Mouse (Mus musculus) myocyte (in vitro differentiated cells): ENCODE data around the gene Il4ra. TPM values are rescaled to one million over a fixed set of nuclear protein-coding genes. Genes with fewer than 3 reads are reported as not detected.

Source experiments
- H3K27me3 ChIP-seq: one replicate; pipeline ENCODE4 v1.6.1; 2011; ENCODE audit not compliant: control insufficient read depth, insufficient read depth, insufficient read length
- H3K36me3 ChIP-seq: one replicate; pipeline ENCODE4 v1.6.1; 2011; ENCODE audit not compliant: control insufficient read depth, insufficient read depth
- H3K4me2 ChIP-seq: one replicate; pipeline ENCODE4 v1.6.1; 2011; ENCODE audit warnings: low read depth, control low read depth
- H3K4me3 ChIP-seq: one replicate; pipeline ENCODE4 v1.5.1; 2011; ENCODE audit warnings: mild to moderate bottlenecking, control low read depth, moderate library complexity
- H3K79me2 ChIP-seq: one replicate; pipeline ENCODE4 v1.6.1; 2011; ENCODE audit not compliant: control insufficient read depth, insufficient read depth
- H3ac ChIP-seq: one replicate; pipeline ENCODE4 v1.6.1; 2011; ENCODE audit not compliant: control insufficient read depth, insufficient read length
- CEBPB ChIP-seq: IDR thresholded peaks from 2 replicates; pipeline ENCODE4 v1.6.1; 2011; ENCODE audit warnings: mild to moderate bottlenecking, moderate library complexity; ENCODE audit not compliant: poor library complexity, insufficient read depth, severe bottlenecking
- E2F4 ChIP-seq: IDR thresholded peaks from one replicate; pipeline ENCODE4 v1.6.1; 2011; ENCODE audit warnings: mild to moderate bottlenecking, control low read depth, moderate library complexity; ENCODE audit not compliant: insufficient read depth
- MAX ChIP-seq: IDR thresholded peaks from one replicate; pipeline ENCODE4 v1.6.1; 2011; ENCODE audit warnings: low read depth, mild to moderate bottlenecking, control low read depth
- MYOD1 ChIP-seq, 3 experiments: IDR thresholded peaks; one replicate each; pipeline ENCODE4 v1.6.1; 2011; ENCODE audit warnings: control low read depth in 2 of 3, low read depth in 2 of 3, mild to moderate bottlenecking in 2 of 3, moderate library complexity in 1 of 3; ENCODE audit not compliant: insufficient read length in 2 of 3, control insufficient read depth in 1 of 3
- MYOG ChIP-seq, 3 experiments: IDR thresholded peaks; one replicate each; pipeline ENCODE4 v1.6.1; 2011; ENCODE audit warnings: control low read depth in 2 of 3, low read depth in 2 of 3, mild to moderate bottlenecking in 2 of 3; ENCODE audit not compliant: insufficient read length in 2 of 3, control insufficient read depth in 1 of 3, insufficient read depth in 1 of 3
- POLR2A ChIP-seq: IDR thresholded peaks from one replicate; pipeline ENCODE4 v1.6.1; 2011; ENCODE audit warnings: low read depth, mild to moderate bottlenecking, control low read depth, moderate library complexity; ENCODE audit not compliant: insufficient read length
- POLR2AphosphoS2 ChIP-seq: IDR thresholded peaks from one replicate; pipeline ENCODE4 v1.6.1; 2011; ENCODE audit warnings: low read depth, control low read depth; ENCODE audit not compliant: insufficient read length
- REST ChIP-seq: IDR thresholded peaks from one replicate; pipeline ENCODE4 v1.6.1; 2011; ENCODE audit warnings: mild to moderate bottlenecking, control low read depth, moderate library complexity; ENCODE audit not compliant: insufficient read depth, insufficient read length
- SRF ChIP-seq: IDR thresholded peaks from one replicate; pipeline ENCODE4 v1.6.1; 2011; ENCODE audit warnings: low read depth; ENCODE audit not compliant: control insufficient read depth, insufficient read length
- TCF12 ChIP-seq: IDR thresholded peaks from one replicate; pipeline ENCODE4 v1.6.1; 2011; ENCODE audit warnings: mild to moderate bottlenecking, control low read depth; ENCODE audit not compliant: poor library complexity, insufficient read depth, severe bottlenecking
- TCF3 ChIP-seq: IDR thresholded peaks from one replicate; pipeline ENCODE4 v1.6.1; 2011; ENCODE audit warnings: low read depth, control low read depth; ENCODE audit not compliant: insufficient read length
- USF1 ChIP-seq: IDR thresholded peaks from one replicate; pipeline ENCODE4 v1.6.1; 2011; ENCODE audit warnings: low read depth, mild to moderate bottlenecking, control low read depth, moderate library complexity
- polyA plus RNA-seq: library from polyadenylated mRNA; unstranded; fragments of >200 nt; fragmentation: generic; extraction: Trizol; gene quantifications from one replicate; pipeline ENCODE4 v1.2.1, GENCODE M21; 2012; ENCODE audit warnings: missing spikeins

Gene Il4ra
- polyA plus RNA-seq, 1 experiment: 10.7 TPM

DNA sequence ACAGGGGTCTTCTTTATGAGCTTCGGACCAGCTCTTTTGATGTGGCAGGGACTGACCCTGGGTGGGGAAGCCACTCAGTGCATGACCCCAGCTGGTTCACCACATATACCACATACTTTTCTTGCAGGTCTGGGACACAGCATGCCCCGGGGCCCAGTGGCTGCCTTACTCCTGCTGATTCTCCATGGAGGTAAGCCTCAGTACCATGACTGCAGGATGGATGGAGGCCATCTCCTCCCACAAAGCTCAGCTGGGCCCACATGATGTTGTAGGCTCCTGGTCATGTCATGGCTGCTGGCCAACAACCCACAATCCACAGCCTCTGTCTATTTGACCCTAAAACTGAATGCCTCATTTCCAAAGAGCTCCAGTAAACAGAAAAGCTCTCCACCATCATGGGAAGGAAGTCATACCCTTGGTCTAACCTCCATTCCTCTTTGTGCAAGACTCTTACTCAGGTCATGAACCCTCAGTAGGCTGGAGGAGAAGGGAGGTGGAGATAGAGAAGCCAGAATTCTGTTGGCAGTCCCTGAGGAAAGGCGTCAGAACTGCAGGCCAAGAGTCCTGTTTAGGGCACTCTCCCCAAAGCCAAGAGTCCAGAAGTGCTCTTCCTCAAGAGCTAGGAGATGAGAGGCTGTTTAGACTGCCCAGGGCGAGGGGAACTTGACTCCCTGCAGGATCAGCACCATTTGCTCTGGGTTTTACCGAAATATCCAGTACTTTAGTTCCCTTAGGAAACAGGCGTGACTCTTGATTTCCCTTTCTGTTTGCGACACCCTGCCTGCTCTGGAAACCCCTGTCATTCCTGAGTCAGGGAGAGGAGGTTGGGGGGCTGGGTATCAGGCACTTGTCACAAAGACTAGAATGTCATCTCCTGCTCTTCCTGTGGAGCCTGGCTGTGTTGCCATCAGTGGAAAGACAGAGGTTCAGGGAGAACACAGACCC, 71.1 kb downstream of the Il4ra start:
- no peaks in the 10 kb centered on the region for H3K36me3 ChIP-seq
- H3ac ChIP-seq: no peak overlapping the region
- TF ChIP-seq MYOG (IDR thresholded peaks at IDR 0.05; ENCODE audit: control insufficient read depth in 1 of 3, insufficient read depth in 1 of 3, insufficient read length in 2 of 3, low read depth in 2 of 3) (no peak), POLR2AphosphoS2 (no peak), TCF3 (no peak), USF1 (no peak), MYOD1 (IDR thresholded peaks at IDR 0.05; ENCODE audit: control insufficient read depth in 1 of 3, insufficient read length in 2 of 3, low read depth in 2 of 3) (no peak), REST (no peak), TCF12 (no peak), E2F4 (no peak), CEBPB (no peak), MAX (no peak), SRF (no peak), POLR2A (no peak)
- H3K4me3 ChIP-seq: no peak overlapping the region
- peaks cover 23% of the 10 kb centered on the region for H3K27me3 ChIP-seq
- no peak overlapping the region for H3K4me2 ChIP-seq
- H3K79me2 ChIP-seq: no peaks in the 10 kb centered on the region

DNA sequence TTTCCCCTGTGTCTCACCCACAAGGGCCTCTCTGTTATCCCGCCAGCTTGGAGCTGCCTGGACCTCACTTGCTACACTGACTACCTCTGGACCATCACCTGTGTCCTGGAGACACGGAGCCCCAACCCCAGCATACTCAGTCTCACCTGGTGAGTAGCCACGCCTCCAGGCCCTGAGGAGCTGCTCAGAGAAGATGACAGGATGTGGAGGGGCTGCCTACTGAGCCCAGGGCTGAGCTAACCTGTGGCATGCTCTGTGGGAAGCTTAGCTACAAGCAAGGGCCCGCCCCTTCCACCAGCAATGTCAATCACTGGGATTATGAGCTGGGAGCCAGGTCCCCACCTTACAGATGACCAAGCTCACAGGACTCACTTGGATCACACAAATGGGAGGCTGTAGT, 73.3 kb downstream of the Il4ra start:
- no peak overlapping the region for H3K4me3 ChIP-seq
- peaks cover 29% of the 10 kb centered on the region for H3K27me3 ChIP-seq
- TF ChIP-seq MYOD1 (IDR thresholded peaks at IDR 0.05; ENCODE audit: control insufficient read depth in 1 of 3, insufficient read length in 2 of 3, low read depth in 2 of 3) (no peak), POLR2A (no peak), POLR2AphosphoS2 (no peak), CEBPB (no peak), TCF3 (no peak), REST (no peak), MAX (no peak), MYOG (IDR thresholded peaks at IDR 0.05; ENCODE audit: control insufficient read depth in 1 of 3, insufficient read depth in 1 of 3, insufficient read length in 2 of 3, low read depth in 2 of 3) (no peak), E2F4 (no peak)
- H3K36me3 ChIP-seq: no peaks in the 10 kb centered on the region
- no peaks in the 10 kb centered on the region for H3K79me2 ChIP-seq
- H3K4me2 ChIP-seq: no peak overlapping the region
- no peak overlapping the region for H3ac ChIP-seq

DNA sequence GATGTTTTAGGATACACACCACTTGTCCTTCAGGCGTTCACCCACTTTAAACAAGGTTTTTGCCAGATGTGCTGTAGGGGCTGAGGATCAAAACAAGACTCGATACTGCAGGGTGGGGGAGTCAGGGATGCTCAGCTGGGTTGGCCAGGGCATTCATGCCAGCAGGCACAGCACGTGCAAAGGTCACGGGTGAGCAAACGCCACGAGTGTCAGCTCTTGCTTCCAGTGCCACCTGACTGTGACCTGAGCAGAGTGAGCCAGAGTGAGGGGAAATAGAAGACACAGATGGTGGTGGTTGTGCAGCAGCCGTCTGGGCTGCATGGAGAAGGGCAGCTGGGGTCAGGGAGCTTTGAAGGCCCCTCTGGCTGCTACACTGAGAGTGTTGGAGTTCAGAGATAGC, 73.9 kb downstream of the Il4ra start:
- Histone ChIP-seq H3K4me2 (no peak overlapping the region), H3K4me3 (no peak overlapping the region), H3K79me2 (no peaks in the 10 kb centered on the region), H3ac (no peak overlapping the region), H3K36me3 (no peaks in the 10 kb centered on the region), H3K27me3 (peaks cover 29% of the 10 kb centered on the region)
- TF ChIP-seq E2F4 (no peak), POLR2A (no peak)

Other genes starting within 250 kb of the Il4ra start
- gene Kdm8, start 107.4 kb upstream of the Il4ra start, polyA plus RNA-seq: 4.0 TPM
- gene Nsmce1, start 60.5 kb upstream of the Il4ra start, polyA plus RNA-seq: 78.3 TPM
- 0.59 TPM for gene Il21r, start 51.3 kb downstream of the Il4ra start, polyA plus RNA-seq
- gene Gtf3c1, start 155.7 kb downstream of the Il4ra start, polyA plus RNA-seq: 38.3 TPM
- gene D430042O09Rik, start 155.8 kb downstream of the Il4ra start, polyA plus RNA-seq: 5.5 TPM